Mouse (Mus musculus) induced T-regulatory cell, adult 2 months (primary cell): ENCODE measurements around the gene Ugt1a9.
"Not testable (repeated sequence)": the region's sequence is repeated elsewhere in the genome, so short reads cannot be mapped to it uniquely, and the experiment has no call there.

Source experiments
- DNase-seq: peaks from one replicate; pipeline ENCODE4 v3.0.0-alpha.2; 2012; ENCODE audit warnings: low read depth

Ugt1a9 gene

GRCm38 (mm10) chr1:88070495-88070894 is at the start of gene Ugt1a9:
Gene Ugt1a9, plus strand, starts transcription at chr1:88070800.
- DNase-seq = no peak

DNA sequence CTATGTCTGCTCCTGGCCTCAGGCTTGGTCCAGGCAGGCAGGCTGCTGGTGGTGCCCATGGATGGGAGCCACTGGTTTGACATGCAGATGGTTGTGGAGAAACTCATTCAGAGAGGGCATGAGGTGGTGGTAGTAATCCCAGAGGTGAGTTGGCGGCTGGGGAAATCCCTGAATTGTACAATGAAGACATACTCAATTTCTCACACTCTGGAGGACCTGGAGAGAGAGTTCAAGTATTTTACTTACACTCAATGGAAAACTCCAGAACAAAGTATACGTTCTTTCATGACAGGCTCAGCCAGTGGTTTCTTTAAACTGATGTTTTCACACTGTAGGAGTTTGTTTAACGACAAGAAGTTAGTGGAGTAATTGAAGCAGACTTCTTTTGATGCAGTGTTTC is 45.4 kb upstream of the Ugt1a9 start:
- not testable (repeated sequence) for DNase-seq

GRCm38 (mm10) chr1:88043044-88043443 is 27.6 kb upstream of the Ugt1a9 start:
- not testable (repeated sequence) for DNase-seq

DNA sequence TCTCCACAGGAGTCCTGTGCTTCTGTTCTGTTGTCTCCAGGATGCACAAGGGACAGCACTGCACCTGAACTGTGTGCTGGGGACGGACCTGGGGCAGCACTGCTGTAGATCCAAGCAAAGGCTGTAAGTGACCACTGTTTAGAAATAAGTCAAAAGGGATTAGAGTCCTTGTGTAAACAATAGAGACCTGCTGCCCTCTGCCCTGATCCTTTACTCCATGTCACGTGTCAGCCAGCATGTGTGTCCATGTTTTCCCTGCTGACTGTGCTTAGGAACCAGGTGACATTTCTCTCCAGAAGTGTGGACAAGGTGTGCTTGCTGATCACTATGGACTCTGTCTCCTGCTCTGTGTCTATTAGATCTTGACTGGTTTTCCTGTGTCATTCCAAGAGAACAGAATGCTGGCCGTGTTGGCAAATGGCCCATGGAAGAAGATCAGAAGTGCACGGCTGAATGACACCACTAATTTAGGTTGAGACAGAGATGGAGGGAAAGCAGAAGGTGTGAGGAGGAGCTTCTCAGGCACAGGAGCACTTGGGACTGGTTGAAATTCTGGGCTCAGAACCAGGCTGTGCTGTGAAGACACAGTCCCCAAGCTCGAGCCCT is 25.7 kb upstream of the Ugt1a9 start:
- not testable (repeated sequence) for DNase-seq

DNA sequence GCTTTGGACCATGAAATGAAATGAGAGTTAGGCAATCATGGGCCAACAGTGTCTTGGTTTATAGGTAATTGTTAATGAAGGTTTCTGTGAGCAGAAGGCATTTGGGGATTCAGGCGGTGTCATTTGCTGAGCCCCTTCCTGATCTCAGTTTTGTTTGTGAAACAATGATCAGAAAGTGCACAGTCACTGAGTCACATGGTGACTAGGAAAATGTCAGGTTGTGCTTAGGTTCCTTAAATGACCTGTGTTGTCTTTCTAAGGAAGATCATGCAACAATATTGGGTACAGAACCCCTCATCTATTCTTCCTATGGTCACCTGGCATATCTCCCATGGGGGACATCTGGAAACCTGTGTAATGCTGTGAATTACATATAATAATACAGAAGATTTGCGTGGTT is 23.2 kb upstream of the Ugt1a9 start:
- not testable (repeated sequence) for DNase-seq

DNA sequence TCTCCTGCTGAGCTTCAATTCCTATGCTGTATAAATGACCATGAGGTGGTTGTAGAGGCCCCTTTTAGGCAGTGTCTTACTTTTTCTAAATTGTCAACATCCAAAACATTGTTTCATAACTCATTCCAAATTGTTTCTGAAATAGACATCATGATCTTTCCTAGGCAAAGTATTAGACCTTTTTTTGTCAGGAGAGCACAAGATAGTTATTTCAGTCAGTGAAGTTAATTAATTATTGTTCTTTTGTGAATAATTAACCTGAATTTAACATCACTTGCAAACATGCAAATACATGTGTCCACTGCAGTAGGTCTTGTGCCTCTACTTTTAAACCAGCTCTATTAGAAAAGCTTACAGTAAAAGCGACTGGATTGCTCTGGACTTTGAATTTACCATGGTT is 15.5 kb upstream of the Ugt1a9 start, which contains the start of gene Ugt1a10:
Gene Ugt1a10 (plus strand): TSS at position 301 of the 400 bp plus-strand sequence.
- DNase-seq = no peak

GRCm38 (mm10) chr1:88066472-88067102 is 4.0 kb upstream of the Ugt1a9 start:
- DNase-seq = not testable (repeated sequence)

DNA sequence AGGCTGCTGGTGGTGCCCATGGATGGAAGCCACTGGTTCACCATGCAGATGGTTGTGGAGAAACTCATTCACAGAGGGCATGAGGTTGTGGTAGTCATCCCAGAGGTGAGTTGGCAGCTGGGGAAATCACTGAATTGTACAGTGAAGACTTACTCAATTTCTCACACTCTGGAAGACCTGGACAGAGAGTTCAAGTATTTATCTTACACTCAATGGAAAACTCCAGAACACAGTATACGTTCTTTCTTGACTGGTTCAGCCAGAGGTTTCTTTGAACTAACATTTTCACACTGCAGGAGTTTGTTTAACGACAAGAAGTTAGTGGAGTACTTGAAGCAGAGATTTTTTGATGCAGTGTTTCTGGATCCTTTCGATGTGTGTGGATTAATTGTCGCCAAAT is 302 bp downstream of the Ugt1a9 start:
- DNase-seq = no peak

DNA sequence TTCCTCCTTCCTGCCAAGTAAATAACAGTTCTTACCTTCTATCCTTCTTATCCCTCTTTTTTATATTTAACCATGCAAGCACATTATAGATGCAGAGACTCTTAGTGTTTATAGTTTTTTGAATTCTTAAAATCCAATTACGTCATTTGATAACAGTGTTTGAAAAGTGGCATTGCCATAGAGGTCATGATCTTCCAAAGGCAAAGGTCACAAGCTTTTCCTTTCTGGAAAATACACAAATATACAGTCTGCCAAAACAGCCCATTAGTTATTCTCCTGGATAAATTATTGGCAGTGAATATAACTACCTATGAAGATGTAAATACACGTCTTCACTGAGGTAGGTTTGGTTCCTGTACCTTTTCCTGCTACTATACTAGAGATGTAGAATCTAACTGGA is 3.9 kb downstream of the Ugt1a9 start:
- DNase-seq = no peak

DNA sequence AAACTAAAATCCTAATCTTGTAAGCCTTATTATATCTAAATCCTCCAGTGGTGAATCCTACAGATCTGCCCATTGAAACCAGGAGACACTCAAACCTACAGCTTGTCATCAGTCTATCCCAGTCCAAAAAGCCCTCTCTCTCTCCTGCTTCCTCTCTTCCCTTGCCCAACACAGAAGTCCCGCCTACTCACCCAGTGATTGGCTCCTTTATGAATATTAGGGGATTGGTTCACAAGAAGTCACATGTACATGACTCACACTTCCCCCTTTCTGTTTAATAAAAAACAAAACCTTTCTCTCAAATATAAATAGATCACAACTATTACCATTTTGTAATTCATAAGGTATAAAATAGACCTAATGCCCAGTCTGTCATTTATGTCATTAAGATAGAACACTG is 6.5 kb downstream of the Ugt1a9 start:
- no peak for DNase-seq

DNA sequence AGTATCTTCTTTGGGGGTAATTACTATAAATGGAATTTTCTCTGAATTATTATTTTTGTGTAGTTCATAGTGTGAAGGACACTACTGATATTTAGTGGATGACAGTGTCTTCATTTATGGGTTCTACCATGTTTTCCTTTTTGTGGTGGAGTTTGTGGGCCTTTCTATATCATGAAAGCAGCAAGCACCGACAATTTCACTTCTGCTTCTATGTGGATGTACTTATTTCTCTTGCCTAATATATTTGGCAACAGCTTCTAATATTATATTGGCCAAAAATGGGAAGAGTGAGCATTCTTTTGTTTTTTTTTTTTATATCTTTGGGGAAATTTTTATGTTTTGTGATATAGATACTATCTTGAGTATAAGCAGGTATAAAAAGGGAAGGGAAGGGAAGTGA is 11.1 kb downstream of the Ugt1a9 start:
- DNase-seq = no peak

DNA sequence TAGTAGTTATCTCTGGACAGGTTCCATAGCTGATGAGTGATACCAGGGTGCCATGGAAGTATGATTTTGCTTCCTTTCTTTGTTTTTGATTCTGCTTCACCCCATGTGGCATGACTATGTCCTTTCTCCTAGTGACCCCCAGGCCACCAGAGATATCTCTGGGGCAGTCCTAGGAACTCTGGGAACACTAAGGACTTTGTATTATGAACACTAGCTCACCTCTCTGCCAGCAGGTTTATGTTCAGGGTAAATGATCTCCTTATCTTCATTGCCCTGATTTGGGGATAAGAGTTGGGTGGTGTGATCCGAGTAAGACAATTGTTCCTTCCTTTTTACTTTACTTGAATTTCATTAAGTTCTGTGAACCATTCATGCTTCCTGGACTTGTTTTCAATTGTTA is 15.5 kb downstream of the Ugt1a9 start:
- DNase-seq = no peak

DNA sequence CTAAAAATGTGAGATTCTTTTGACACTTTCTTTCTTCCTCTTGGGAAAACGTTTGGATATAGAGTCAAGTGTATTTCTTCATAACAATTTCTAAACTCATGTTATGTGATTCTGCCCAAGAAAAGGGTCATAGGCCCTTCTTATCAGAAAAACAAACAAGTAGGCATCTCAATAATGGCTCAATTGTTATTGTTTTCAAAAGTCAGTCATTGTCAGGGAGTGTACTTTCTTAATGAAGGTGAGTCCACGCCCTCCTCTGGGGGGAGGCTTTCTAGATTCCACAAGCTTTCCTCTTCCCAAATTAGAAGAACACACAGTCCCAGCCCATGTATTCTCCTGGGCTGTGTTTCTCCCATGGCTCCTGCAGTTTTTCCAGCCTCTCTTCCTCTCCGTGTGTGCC is 16.9 kb downstream of the Ugt1a9 start, which contains the start of gene Ugt1a8:
Gene Ugt1a8 (plus strand): TSS at position 301 of the 400 bp plus-strand sequence.
- DNase-seq = no peak

DNA sequence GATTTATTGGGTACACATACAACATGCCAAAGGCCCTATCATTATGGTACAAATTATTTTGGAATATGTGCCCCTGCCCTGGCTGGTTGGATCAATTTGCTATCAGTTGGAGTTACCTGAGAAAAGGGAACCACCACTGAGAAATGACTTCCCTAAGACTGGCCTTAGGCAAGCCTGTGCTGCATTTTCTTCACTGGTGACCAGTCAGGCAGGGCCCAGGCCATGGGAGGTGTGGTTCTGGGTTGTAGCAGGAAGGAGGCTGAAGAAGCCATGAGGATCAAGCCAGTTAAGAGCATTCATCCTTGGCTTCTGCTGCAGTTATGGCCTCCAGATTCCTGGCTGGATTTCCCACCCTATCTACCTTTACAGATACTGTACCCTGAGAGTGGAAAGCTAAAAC is 21.7 kb downstream of the Ugt1a9 start:
- no peak for DNase-seq

DNA sequence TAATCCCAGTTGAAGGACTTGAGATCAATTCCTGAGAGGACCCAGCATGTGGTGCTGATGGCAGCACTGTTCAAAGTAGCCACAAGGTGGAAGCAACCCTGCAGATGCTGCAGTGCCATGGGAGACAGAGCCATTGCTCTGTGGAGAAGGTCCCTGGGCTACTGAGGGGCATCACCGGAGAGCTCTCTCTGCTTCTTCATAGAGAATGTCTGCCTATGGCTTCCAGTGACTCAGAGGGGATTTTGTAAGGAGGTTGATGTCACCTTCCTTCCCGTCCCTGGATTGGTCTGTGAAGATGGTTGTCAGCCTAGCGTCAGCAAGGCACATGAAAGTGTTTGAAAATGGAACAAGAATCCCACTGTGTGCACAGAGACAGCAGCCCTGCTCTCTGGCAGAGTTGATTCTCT is 23.7 kb downstream of the Ugt1a9 start:
- peak; percentile 34 for DNase-seq

- DNase-seq = peak; percentile 7
These were observed 24.4 kb downstream of the Ugt1a9 start, which contains the start of gene Ugt1a7c for GRCm38 (mm10) chr1:88094941-88095492. Gene Ugt1a7c, plus strand, starts transcription at chr1:88095062.

GRCm38 (mm10) chr1:88098546-88098945 is 27.9 kb downstream of the Ugt1a9 start:
- DNase-seq = not testable (repeated sequence)

DNA sequence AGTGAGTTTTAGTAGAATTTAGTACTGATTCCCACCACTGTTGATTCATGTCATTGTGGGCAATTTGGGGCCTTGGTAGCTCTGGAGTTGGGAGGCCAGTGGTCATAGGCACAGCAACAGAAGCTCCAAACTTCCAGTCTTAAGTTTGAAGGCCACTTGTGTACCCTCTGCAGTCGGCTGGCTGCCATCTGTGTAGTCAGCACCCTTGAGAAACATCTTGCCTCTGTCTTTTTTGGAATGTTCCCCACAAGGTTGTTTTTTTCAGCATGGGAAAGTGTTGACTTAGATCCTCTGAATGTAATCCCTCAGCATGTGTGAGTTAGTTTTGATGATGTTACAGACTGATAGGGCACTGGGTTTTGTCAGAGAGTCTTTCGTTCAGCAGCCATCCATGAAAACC is 29.1 kb downstream of the Ugt1a9 start:
- DNase-seq = not testable (repeated sequence)

DNA sequence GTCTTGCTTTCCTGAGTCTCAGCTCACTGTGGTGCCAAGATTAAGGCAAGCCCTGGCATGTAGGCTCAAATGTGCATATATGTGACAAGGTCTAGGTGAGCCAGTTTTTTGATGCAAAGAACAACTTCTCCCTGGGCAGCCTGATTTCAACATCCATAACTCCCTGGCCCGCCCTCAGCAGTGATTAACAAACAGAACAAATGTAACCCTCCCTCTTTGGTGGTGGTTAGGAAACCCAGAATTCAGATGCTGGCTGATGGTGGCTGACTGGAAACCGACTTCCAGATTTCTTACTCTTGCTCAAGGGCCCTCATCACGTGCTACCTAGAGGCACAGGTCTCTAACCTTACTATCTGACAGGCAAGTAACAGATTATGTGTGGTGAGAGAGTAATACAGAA is 32.4 kb downstream of the Ugt1a9 start, which contains the start of gene Ugt1a6b:
Gene Ugt1a6b (plus strand): TSS at position 234 of the 400 bp plus-strand sequence.
- DNase-seq = not testable (repeated sequence)

GRCm38 (mm10) chr1:88103697-88104468 is 33.3 kb downstream of the Ugt1a9 start:
- not testable (repeated sequence) for DNase-seq

- no peak for DNase-seq
These were observed 34.2 kb downstream of the Ugt1a9 start for GRCm38 (mm10) chr1:88104667-88105430.

GRCm38 (mm10) chr1:88105656-88106055 is 35.1 kb downstream of the Ugt1a9 start:
- no peak for DNase-seq
